Mouse (Mus musculus): ENCODE measurements at regions not wholly inside any gene's neighbourhood (a gene's known extent, or its start where the extent isn't known, plus 50 kb on each side); places are given as distances from the start of the nearest gene placed in this dataset.

DNA sequence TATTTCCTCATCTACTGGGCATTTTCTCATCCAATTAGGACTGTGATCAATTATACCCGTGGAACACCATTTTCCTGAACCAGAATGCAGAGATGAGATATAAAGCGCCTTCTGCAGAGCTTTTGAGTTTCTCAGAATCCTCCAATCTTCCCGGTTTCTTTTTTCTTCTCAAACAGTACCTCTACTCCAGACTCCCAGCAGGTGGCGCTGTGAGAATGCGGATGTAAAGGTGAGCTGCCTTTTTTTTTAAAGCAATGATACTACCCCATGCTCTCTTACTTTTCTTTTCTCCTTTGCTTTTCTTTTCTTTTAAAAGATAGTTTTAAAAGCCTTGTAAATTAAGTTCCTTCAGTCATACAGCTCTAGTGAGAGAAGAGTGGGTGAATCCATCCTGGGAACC lies 224.4 kb upstream of the BB014433 start:
- H3K9ac ChIP-seq (ENCODE audit: low read depth, low read length): no peak overlapping the region

DNA sequence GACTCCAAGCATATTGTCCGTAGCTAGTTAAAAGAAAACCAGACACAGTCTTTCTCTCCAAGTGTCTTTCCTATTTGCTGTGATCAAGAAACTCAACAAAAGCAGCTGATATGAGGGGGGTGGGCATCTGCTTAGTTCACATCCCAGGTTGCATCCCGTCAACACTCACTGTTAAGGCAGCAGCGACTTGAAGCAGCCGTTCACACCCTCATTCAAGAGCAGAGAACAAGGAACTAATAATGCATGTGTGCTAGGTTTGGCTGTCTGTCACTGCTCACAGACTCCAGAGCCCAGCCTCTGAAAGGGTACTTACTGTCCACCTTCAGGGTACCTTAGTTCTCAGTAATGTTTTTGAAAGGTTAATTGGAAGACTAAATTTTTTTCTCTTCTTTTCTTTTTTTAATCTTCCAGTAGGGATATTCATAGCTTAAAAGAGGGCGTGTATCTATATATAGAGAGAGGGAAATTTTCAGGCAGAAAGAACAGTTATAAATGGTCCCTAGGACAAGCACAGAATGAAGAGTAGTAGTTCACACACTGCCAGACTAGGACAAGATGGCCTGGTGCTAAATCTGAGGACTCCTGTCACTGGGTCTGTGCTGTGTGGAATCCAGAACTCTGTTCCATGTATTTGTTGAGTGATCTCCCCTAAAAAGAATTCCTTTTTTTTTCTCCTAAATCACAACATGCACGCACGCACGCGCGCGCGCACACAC lies 199.1 kb upstream of the BB014433 start:
- 89% methylated on average over 12 of the region's 12 CpGs for WGBS
- no peaks in the 10 kb centered on the region for H3K36me3 ChIP-seq (ENCODE audit: control insufficient read depth, insufficient read depth)
- no peak overlapping the region for H3K4me2 ChIP-seq (replicated peaks; ENCODE audit: low read depth)
- H3K27me3 ChIP-seq (replicated peaks; ENCODE audit: control insufficient read depth, insufficient read depth, low read length): no peaks in the 10 kb centered on the region
- ATAC-seq: no peak
- H3K27ac ChIP-seq (ENCODE audit: low read depth, low read length): no peak overlapping the region
- no peak for TF ChIP-seq CTCF (IDR thresholded peaks at IDR 0.05; ENCODE audit: low read depth)
- no peaks in the 10 kb centered on the region for H3K4me1 ChIP-seq (replicated peaks; ENCODE audit: control insufficient read depth, insufficient read depth, low read length)
- H3K4me3 ChIP-seq (ENCODE audit: low read depth, low read length): no peak overlapping the region
- no peaks in the 10 kb centered on the region for H3K9me3 ChIP-seq (ENCODE audit: control insufficient read depth)
- H3K9ac ChIP-seq (ENCODE audit: low read depth, low read length): no peak overlapping the region

More for the DNA sequence above, 224.4 kb upstream of the BB014433 start:
- H3K4me1 ChIP-seq (replicated peaks; ENCODE audit: control insufficient read depth, insufficient read depth, low read length): no peaks in the 10 kb centered on the region
- no peaks in the 10 kb centered on the region for H3K27me3 ChIP-seq (replicated peaks; ENCODE audit: control insufficient read depth, insufficient read depth, low read length)
- no peaks in the 10 kb centered on the region for H3K36me3 ChIP-seq (ENCODE audit: control insufficient read depth, insufficient read depth)
- peak; percentile 76 for TF ChIP-seq CTCF (IDR thresholded peaks at IDR 0.05; ENCODE audit: low read depth)
- H3K27ac ChIP-seq (ENCODE audit: low read depth, low read length): no peak overlapping the region
- H3K4me2 ChIP-seq (replicated peaks; ENCODE audit: low read depth): no peak overlapping the region
- no peak overlapping the region for H3K4me3 ChIP-seq (ENCODE audit: low read depth, low read length)
- 13% methylated on average over 5 of the region's 5 CpGs for WGBS
- no peak for ATAC-seq
- no peaks in the 10 kb centered on the region for H3K9me3 ChIP-seq (ENCODE audit: control insufficient read depth)

DNA sequence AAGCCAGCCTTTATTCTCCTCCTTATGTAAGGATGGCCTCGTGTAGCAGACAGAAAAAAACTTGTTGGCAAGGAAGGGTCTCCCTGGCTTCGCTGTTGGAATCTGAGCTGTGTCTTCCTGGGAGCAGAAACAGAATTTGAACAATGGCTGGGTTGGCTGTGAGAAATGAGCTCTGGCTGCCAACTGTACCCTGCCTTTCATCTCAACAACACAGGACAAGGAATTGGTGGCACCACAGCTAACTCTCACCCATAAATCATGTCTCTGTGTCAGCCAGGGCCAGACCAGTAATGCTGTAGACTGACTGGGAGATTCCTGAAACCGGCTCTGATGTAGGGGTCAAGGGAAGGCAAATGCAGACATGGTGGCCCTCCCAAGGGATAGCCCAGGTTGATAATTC lies 189.5 kb upstream of the BB014433 start:
- H3K9ac ChIP-seq (ENCODE audit: low read depth, low read length): no peak overlapping the region
- TF ChIP-seq CTCF (IDR thresholded peaks at IDR 0.05; ENCODE audit: low read depth): no peak
- no peak overlapping the region for H3K27ac ChIP-seq (ENCODE audit: low read depth, low read length)
- H3K9me3 ChIP-seq (ENCODE audit: control insufficient read depth): no peaks in the 10 kb centered on the region
- H3K4me1 ChIP-seq (replicated peaks; ENCODE audit: control insufficient read depth, insufficient read depth, low read length): no peaks in the 10 kb centered on the region
- no peak overlapping the region for H3K4me2 ChIP-seq (replicated peaks; ENCODE audit: low read depth)
- H3K4me3 ChIP-seq (ENCODE audit: low read depth, low read length): no peak overlapping the region
- H3K36me3 ChIP-seq (ENCODE audit: control insufficient read depth, insufficient read depth): no peaks in the 10 kb centered on the region
- no peak for ATAC-seq
- H3K27me3 ChIP-seq (replicated peaks; ENCODE audit: control insufficient read depth, insufficient read depth, low read length): no peaks in the 10 kb centered on the region
- 53% methylated on average over 3 of the region's 3 CpGs for WGBS

- H3K4me1 ChIP-seq (replicated peaks; ENCODE audit: control insufficient read depth, insufficient read depth, low read length): no peaks in the 10 kb centered on the region
- no peak overlapping the region for H3K4me2 ChIP-seq (replicated peaks; ENCODE audit: low read depth)
- no peaks in the 10 kb centered on the region for H3K27me3 ChIP-seq (replicated peaks; ENCODE audit: control insufficient read depth, insufficient read depth, low read length)
- no peak for ATAC-seq
- WGBS: 59% methylated on average over 8 of the region's 8 CpGs
- H3K9ac ChIP-seq (ENCODE audit: low read depth, low read length): no peak overlapping the region
- H3K36me3 ChIP-seq (ENCODE audit: control insufficient read depth, insufficient read depth): no peaks in the 10 kb centered on the region
- H3K4me3 ChIP-seq (ENCODE audit: low read depth, low read length): no peak overlapping the region
- TF ChIP-seq CTCF (IDR thresholded peaks at IDR 0.05; ENCODE audit: low read depth): no peak
- no peaks in the 10 kb centered on the region for H3K9me3 ChIP-seq (ENCODE audit: control insufficient read depth)
- no peak overlapping the region for H3K27ac ChIP-seq (ENCODE audit: low read depth, low read length)
Observed at GRCm38 (mm10) chr8:15233241-15233640, 187.4 kb upstream of the BB014433 start.

GRCm38 (mm10) chr8:15230217-15230616 lies 184.3 kb upstream of the BB014433 start:
- no peak for ATAC-seq
- no peak overlapping the region for H3K4me2 ChIP-seq (replicated peaks; ENCODE audit: low read depth)
- WGBS: 63% methylated on average over 2 of the region's 2 CpGs
- no peaks in the 10 kb centered on the region for H3K4me1 ChIP-seq (replicated peaks; ENCODE audit: control insufficient read depth, insufficient read depth, low read length)
- H3K4me3 ChIP-seq (ENCODE audit: low read depth, low read length): no peak overlapping the region
- no peak for TF ChIP-seq CTCF (IDR thresholded peaks at IDR 0.05; ENCODE audit: low read depth)
- H3K9me3 ChIP-seq (ENCODE audit: control insufficient read depth): no peaks in the 10 kb centered on the region
- H3K27ac ChIP-seq (ENCODE audit: low read depth, low read length): no peak overlapping the region
- H3K27me3 ChIP-seq (replicated peaks; ENCODE audit: control insufficient read depth, insufficient read depth, low read length): no peaks in the 10 kb centered on the region
- no peak overlapping the region for H3K9ac ChIP-seq (ENCODE audit: low read depth, low read length)
- H3K36me3 ChIP-seq (ENCODE audit: control insufficient read depth, insufficient read depth): no peaks in the 10 kb centered on the region

DNA sequence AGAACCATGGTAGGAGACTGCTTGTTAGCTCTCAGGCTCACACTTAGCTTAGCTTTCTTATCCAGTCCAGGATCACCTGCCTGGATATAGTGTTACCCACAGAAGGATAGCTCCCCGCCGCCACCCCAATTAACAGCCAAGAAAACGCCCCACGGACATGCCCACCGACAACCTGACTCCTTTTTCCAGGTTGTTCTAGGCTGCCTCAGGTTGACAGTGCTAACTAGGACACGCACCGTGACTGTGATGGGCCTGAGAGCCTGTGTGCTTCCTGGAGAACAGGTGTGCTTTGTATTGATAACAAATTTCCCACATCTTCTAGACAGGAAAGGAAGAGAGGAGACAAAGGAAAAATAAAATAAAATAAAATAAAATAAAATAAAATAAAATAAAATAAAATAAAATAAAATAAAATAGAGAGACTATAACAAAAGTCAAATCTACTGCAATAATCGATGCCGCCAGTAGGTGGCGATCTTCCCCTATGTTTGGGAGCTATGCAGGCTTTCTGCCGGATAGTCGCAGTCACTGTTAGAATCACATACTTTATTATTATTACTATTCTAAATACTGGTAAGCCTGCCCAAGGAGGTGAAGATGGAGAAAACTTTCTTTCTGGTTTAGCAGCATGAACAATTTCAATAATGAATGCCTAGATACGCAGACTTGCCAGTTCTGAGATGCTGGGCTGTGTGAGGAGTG lies 175.5 kb upstream of the BB014433 start:
- WGBS: 41% methylated on average over 13 of the region's 13 CpGs
- Histone ChIP-seq H3K9me3 (ENCODE audit: control insufficient read depth) (no peaks in the 10 kb centered on the region), H3K27me3 (replicated peaks; ENCODE audit: control insufficient read depth, insufficient read depth, low read length) (no peaks in the 10 kb centered on the region), H3K4me1 (replicated peaks; ENCODE audit: control insufficient read depth, insufficient read depth, low read length) (no peaks in the 10 kb centered on the region), H3K4me2 (replicated peaks; ENCODE audit: low read depth) (no peak overlapping the region), H3K9ac (ENCODE audit: low read depth, low read length) (no peak overlapping the region), H3K27ac (ENCODE audit: low read depth, low read length) (no peak overlapping the region), H3K36me3 (ENCODE audit: control insufficient read depth, insufficient read depth) (no peaks in the 10 kb centered on the region), H3K4me3 (ENCODE audit: low read depth, low read length) (no peak overlapping the region)
- ATAC-seq: no peak
- TF ChIP-seq CTCF (IDR thresholded peaks at IDR 0.05; ENCODE audit: low read depth): peak; percentile 75
